Mouse (Mus musculus): ENCODE measurements around the gene Ccdc158.

DNA sequence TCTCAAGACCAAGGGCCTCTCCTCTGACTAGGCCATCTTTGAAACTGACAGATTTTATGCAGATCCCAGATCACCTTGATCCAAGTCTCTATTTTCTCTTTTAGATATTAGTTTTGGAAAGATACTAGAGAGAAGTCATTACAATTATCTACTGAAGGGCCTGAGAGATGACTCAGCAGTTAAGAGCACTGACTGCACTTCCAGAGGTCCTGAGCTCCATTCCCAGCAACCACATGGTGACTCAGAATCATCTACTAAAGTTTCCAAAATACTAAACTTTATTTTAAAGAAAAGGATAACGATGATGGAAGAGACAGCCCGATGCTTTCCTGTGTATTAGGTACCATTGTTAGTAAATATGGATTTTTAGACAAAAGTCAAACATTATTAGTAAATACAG lies 39.8 kb upstream of the Ccdc158 start:
- TF ChIP-seq CTCF (IDR thresholded peaks at IDR 0.05) (no peak), POLR2A (IDR thresholded peaks at IDR 0.05; ENCODE audit: insufficient read depth, low read depth, low read length) (no peak), EP300 (IDR thresholded peaks at IDR 0.05; ENCODE audit: insufficient read depth, low read depth, low read length) (no peak)

All from heart, adult 2 months (tissue).